Mouse (Mus musculus) adrenal gland (tissue): ENCODE measurements around the gene Scp2d1.
"Not testable (repeated sequence)": the region's sequence is repeated elsewhere in the genome, so short reads cannot be mapped to it uniquely, and the experiment has no call there.

Experiments
- intact Hi-C: fragments of 180-260 bp; cut with DNase I; formaldehyde crosslinking; loops from one replicate; pipeline ENCODE4 v1.15.1; 2025
- long read RNA-seq, 2 experiments: library from polyadenylated mRNA; unstranded; transcript quantifications; one replicate each; pipeline ENCODE4 v2.0.0; 2020; ENCODE audit warnings: borderline replicate concordance in 1 of 2; ENCODE audit not compliant: insufficient replicate concordance in 1 of 2

Scp2d1 gene
- long read RNA-seq, experiment 1: 0 reads
- long read RNA-seq, experiment 2: 0 reads

- intact Hi-C loops: not testable (repeated sequence)
Observed at GRCm38 (mm10) chr2:144823356-144823755, at the start of gene Scp2d1. Gene Scp2d1, plus strand, starts transcription at chr2:144823656.

DNA sequence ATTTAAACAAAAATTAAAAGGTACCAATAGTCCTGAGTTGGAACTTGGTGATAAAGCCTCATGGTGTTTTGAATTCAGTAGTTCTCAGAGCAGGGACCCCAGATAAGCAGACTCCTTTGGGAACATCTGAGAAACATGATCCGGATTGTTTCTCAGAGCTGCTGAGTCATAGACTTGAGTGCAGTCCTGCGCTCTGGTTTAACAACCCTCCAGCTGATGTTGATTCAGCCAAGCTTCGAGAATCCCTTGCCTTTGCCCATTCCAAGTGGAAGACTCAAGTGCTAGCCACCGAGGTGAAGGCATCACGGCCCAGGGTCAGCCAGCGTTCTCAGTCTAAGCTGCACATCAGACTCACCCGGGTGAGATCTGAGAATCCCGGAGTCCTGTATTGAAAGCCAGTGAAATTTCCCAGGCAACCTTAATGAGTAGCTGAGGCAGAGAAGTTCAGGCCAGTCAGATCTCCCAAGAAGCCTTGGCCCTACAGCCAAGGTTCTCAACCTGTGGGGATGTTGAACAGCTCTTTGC, 48.8 kb upstream of the Scp2d1 start:
- intact Hi-C loops: no loop called here

- intact Hi-C loops: no loop called here
Observed at GRCm38 (mm10) chr2:144775626-144776025, 47.8 kb upstream of the Scp2d1 start.

DNA sequence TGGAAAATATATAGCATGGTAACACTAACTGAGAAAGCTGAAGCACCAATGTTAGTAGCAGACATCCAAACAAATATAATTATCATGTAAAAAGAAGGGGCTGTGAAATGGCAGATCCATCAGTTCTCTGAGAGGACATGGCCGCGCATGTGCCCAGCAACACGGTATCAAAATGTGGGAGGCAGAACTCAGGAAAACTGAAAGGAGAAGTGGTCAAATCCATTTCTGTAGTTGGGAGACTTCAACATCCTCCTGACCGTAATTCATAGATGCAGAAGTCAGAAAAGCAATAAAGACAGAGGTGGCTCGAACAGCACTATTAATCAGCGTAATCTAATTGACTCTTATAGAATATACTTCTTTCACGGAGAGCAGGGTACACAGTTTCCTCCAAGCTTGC, 44.2 kb upstream of the Scp2d1 start:
- intact Hi-C loops: no loop called here

- intact Hi-C loops: no loop called here
Observed at GRCm38 (mm10) chr2:144780731-144781130, 42.7 kb upstream of the Scp2d1 start.

- intact Hi-C loops: no loop called here
Observed at GRCm38 (mm10) chr2:144781871-144782270, 41.6 kb upstream of the Scp2d1 start.

GRCm38 (mm10) chr2:144782481-144782880, 41.0 kb upstream of the Scp2d1 start:
- intact Hi-C loops: no loop called here

- intact Hi-C loops: no loop called here
Observed at GRCm38 (mm10) chr2:144783190-144783589, 40.3 kb upstream of the Scp2d1 start.

DNA sequence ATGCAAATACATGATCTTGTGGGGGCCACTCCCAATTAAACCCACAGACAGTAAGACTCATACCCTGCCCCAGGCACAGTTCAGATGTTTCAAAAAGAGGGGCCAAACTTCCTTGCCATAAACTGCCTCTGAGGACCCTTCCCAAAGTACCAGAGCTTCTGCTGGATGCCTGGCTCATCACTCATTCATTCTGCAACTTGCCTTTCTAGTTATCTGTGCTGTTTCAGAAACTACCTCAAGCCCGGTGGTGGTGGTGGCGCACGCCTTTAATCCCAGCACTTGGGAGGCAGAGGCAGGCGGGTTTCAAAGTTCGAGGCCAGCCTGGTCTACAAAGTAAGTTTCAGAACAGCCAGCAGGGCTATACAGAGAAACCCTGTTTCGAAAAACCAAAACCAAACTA, 39.6 kb upstream of the Scp2d1 start:
- intact Hi-C loops: no loop called here

GRCm38 (mm10) chr2:144791671-144792294, 31.7 kb upstream of the Scp2d1 start:
- intact Hi-C loops: no loop called here

- intact Hi-C loops: no loop called here
Observed at GRCm38 (mm10) chr2:144797515-144797914, 25.9 kb upstream of the Scp2d1 start.

DNA sequence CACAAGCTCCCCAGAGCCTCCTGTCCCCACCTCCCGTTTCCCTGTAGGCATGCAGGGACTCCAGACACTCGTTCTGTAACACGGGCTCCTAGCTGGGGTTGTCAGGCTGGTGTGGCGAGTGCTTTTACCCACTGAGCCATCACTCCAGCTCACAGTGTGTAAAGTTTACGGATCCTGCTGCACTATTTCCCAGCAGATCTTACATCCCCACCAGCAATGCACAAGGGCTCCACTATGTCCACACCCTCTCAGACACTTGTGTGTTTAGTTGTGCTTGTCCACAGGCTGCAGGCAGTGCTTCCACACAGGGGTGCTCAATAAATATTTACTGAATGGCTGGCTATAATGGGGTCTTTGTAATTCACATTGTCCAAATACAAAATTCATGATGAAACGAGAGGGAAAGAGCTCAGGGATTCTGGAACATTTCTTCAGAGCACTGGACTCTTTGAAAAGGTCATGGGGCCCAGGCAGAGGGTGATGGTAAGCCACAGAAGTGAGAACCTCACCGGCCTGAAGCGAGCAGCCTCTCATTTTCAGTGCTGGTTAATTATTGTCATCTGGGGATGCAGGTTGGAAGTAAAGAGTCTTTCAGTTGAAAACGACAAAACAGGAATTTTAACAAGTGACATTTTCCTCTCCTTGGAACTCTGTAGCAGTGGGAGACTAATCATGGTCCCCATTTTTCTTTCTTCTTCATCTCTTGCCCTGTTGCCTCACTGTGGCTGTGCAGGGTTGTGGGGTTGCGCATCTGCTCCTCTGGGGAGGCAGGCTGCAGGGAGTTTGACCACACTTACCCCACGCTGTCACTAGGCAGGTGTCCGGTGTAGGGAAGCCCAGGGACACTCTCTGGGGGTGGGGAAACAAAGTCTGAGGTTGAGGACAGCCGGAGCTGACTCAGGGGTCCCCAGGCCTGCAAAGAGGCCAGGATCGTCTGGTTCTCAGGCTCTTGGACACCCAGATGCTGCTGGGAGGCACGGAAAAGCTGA, 15.4 kb upstream of the Scp2d1 start:
- intact Hi-C loops: no loop called here

DNA sequence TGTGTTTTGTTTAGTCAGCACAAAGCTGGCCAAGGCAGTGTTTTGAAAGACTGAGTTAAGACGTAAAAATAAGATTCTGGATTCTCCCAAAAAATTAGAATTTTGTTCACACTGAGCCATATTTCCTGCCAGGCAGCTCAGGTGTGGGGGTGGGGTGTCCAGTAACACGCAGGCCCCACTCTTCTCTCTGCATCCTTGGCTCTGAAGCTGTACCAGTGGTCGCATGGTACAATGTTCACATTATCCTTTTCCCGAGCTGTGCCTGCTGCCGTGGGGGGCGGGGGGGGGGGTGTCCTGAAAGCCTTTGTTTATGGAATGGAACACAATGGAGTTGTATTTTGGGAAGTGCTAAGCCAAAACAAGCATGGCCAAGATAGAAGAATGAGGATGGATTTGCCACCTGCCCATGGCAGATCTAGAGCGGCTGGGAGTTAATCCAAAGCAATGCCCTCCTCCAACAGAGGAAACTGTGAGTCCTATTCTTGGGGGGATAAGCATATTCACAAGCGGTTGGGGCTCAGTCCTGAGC, 5.1 kb downstream of the Scp2d1 start:
- intact Hi-C loops: no loop called here

DNA sequence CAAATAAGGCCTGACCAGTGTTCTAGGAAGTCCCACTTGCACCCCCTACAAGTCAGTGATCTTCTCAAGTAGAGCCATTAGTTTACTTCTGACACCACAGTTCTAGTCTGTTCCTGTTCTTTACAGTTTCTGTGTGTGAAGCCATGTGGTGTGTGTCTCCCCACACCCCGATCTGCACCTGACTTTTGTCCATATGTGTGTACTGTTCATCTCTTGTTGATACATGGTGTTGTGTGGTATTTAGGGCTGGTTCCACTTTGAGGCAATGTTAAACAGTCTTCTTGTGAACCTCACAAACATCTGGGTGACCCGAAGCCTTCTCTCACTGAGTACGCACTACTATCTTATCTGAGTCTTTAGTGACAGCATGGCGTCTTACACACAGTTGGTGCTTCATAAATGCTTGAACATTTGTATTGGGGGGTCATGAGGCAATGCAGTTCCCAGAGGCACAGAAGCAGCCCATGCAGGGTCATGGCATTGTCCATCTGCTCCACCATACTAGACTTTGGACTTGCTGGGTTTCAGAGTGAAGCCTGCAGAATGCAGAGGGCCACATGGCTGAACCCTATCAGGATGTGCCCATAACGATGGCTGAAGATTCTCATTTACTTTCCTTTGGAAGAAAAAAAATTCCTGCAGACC, 13.3 kb downstream of the Scp2d1 start:
- intact Hi-C loops: no loop called here

DNA sequence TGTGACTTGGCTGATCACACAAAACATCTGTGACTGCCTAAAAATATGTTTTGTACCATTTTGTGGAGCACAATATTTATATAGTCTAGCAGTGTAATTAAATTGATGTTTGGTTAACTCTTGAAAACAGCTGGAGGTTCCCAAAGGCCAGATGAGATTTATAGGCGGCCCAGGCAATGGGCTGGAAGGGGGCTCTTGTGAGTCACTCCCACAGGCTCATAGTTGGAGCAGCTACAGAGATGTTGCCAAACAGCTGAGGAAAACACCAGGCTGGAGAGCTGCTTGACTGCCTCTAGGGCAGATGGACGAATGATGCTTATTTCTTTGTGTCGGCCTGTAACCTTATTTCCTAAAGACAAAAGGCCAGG, 13.8 kb downstream of the Scp2d1 start:
- intact Hi-C loops: no loop called here

DNA sequence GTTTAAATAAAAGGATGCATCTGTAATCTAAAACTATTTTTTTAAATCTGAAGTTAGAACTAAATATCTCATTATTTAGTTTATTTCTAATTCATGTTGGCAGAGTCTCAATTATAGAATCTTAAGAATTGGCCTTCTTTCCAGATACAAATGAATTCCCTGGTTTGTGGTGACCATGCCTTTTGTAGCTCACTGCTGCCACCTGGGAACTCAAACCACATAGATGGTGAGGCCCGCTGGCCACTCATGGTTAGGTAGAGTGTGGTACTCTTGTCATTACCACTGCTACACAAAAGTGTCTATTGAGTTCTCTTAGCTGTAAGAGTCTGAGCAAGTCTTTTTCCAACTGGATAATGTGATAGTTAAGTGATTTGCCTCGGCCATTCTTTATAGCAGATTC, 45.4 kb downstream of the Scp2d1 start:
- intact Hi-C loops: loop anchor here (2.0 to 10.0 kb wide), 2 partner anchors 144 to 232 kb away; no protein-coding TSS in a partner anchor
